Mouse (Mus musculus) adrenal gland (tissue): ENCODE data around the gene Cd44.

Experiments
- intact Hi-C: fragments of 180-260 bp; cut with DNase I; formaldehyde crosslinking; loops from one replicate; pipeline ENCODE4 v1.15.1; 2025

Cd44 gene

GRCm38 (mm10) chr2:102916596-102916995, 15.1 kb upstream of the Cd44 start:
- intact Hi-C loops = no loop called here

GRCm38 (mm10) chr2:102914675-102915074, 13.2 kb upstream of the Cd44 start:
- intact Hi-C loops = no loop called here

GRCm38 (mm10) chr2:102913833-102914545, 12.5 kb upstream of the Cd44 start:
- intact Hi-C loops = no loop called here

GRCm38 (mm10) chr2:102912951-102913350, 11.5 kb upstream of the Cd44 start:
- intact Hi-C loops = no loop called here

- intact Hi-C loops = no loop called here
These were observed 11.0 kb upstream of the Cd44 start for GRCm38 (mm10) chr2:102912469-102912868.

GRCm38 (mm10) chr2:102909403-102909802, 7.9 kb upstream of the Cd44 start:
- intact Hi-C loops = loop anchor here (10.0 kb wide), 1 partner anchor 95 kb away; no protein-coding TSS in a partner anchor

GRCm38 (mm10) chr2:102905604-102906003, 4.1 kb upstream of the Cd44 start:
- intact Hi-C loops = loop anchor here (10.0 kb wide), 1 partner anchor 99 kb away; no protein-coding TSS in a partner anchor

GRCm38 (mm10) chr2:102901828-102902223, 361 bp upstream of the Cd44 start:
- intact Hi-C loops = loop anchor here (10.0 kb wide), 1 partner anchor 103 kb away; no protein-coding TSS in a partner anchor

GRCm38 (mm10) chr2:102900230-102900721, 1.2 kb downstream of the Cd44 start:
- intact Hi-C loops = loop anchor here (10.0 kb wide), 1 partner anchor 105 kb away; no protein-coding TSS in a partner anchor

- intact Hi-C loops = no loop called here
These were observed 2.2 kb downstream of the Cd44 start for GRCm38 (mm10) chr2:102899238-102899637.

- intact Hi-C loops = no loop called here
These were observed 2.9 kb downstream of the Cd44 start for GRCm38 (mm10) chr2:102898585-102898984.

GRCm38 (mm10) chr2:102896154-102896553, 5.3 kb downstream of the Cd44 start:
- intact Hi-C loops = no loop called here

- intact Hi-C loops = no loop called here
These were observed 6.3 kb downstream of the Cd44 start for GRCm38 (mm10) chr2:102895197-102895596.

- intact Hi-C loops = no loop called here
These were observed 6.7 kb downstream of the Cd44 start for GRCm38 (mm10) chr2:102894785-102895184.

- intact Hi-C loops = no loop called here
These were observed 12.7 kb downstream of the Cd44 start for GRCm38 (mm10) chr2:102888688-102889225.

- intact Hi-C loops = no loop called here
These were observed 14.3 kb downstream of the Cd44 start for GRCm38 (mm10) chr2:102887137-102887536.

GRCm38 (mm10) chr2:102886306-102886935, 15.0 kb downstream of the Cd44 start:
- intact Hi-C loops = no loop called here

GRCm38 (mm10) chr2:102882597-102883272, 18.7 kb downstream of the Cd44 start:
- intact Hi-C loops = no loop called here

GRCm38 (mm10) chr2:102882004-102882588, 19.4 kb downstream of the Cd44 start:
- intact Hi-C loops = no loop called here

GRCm38 (mm10) chr2:102878513-102878912, 23.0 kb downstream of the Cd44 start:
- intact Hi-C loops = loop anchor here (10.0 kb wide), 1 partner anchor 106 kb away; no protein-coding TSS in a partner anchor

GRCm38 (mm10) chr2:102877463-102877862, 24.0 kb downstream of the Cd44 start:
- intact Hi-C loops = loop anchor here (10.0 kb wide), 1 partner anchor 107 kb away; no protein-coding TSS in a partner anchor
